In the genomic region with DNA sequence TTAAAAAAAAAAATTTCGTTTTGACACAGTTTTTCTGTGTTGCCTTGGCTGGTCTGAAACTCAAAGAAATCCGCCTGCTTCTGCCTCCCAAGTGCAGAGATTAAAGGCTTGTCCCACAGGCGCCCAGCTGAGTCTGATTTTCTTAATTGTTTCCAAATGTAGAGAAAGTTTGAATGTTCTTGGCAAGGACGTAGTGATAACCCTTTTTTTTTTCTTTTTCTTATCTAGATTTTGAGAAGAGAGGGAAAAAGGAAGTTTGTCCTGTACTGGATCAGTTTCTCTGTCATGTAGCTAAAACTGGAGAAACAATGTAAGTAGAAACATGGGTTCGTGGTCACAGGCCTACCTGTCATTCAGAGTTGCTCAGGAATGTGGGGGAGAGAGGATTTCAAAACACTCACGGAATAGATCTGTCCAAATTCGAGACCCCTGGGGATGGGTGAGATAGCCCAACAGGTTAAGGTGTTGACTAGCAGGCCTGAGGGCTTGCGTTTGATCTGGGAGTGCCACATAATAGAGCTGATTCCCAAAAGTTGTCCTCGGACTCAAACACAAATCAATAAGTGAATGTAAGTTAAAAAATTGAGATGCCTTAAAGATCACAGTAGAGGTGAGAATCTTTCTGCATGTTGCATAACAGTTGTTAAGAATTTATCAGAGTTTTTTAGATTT, we compare ENCODE assay signal across 8 mouse cellular contexts. TPM values are rescaled to one million over a fixed set of nuclear protein-coding genes. Genes with fewer than 3 reads are reported as not detected.
A peak's percentile ranks its signal among the peaks of the same experiment; 100 is the strongest.
DNase-seq lines count a peak whose midpoint lies in the region; ATAC-seq lines count a peak whose summit lies in the region.

No protein-coding gene starts in this region.

- peaks cover 10% of the 10 kb centered on the region for H3K4me1 ChIP-seq in lung, embryonic 16.5 days (replicated peaks; ENCODE audit: control insufficient read depth, insufficient read depth, low read length)
- H3K4me1 ChIP-seq in limb, embryonic 12.5 days (replicated peaks) = 0 out of 2 replicates have a peak, but pooled peaks cover 3% of the 10 kb centered on the region
- H3K4me1 ChIP-seq in stomach, embryonic 14.5 days (ENCODE audit: control insufficient read depth, insufficient read depth, low read length) = peaks cover 2% of the 10 kb centered on the region; the same call in 1 of the 2 replicates

- H3K36me3 ChIP-seq in lung, embryonic 16.5 days (ENCODE audit: control insufficient read depth, insufficient read depth, low read length) = peaks cover 13% of the 10 kb centered on the region
- peaks cover 50% of the 10 kb centered on the region for H3K36me3 ChIP-seq in limb, embryonic 12.5 days
- H3K36me3 ChIP-seq in stomach, embryonic 14.5 days (ENCODE audit: control insufficient read depth, insufficient read depth, low read length) = peaks cover 29% of the 10 kb centered on the region

- no peak for DNase-seq in lung, postnatal 14 days
- peak; percentile 11 for DNase-seq in fibroblast of lung, adult 2 months (ENCODE audit: low read depth)
- DNase-seq in yolk sac, embryonic 10.5 days (ENCODE audit: low spot score) = no peak
- no peak for DNase-seq in adrenal gland, postnatal 10 days
- DNase-seq in frontal cortex, adult 2 months (ENCODE audit: extremely low spot score in 1 of 2, low spot score in 1 of 2) = no peak

- H3K4me2 ChIP-seq in lung, embryonic 16.5 days (ENCODE audit: low read depth, low read length) = peak overlapping the region; percentile 60
- H3K4me2 ChIP-seq in limb, embryonic 12.5 days = peak overlapping the region; percentile 50
- H3K4me2 ChIP-seq in stomach, embryonic 14.5 days (replicated peaks; ENCODE audit: low read depth, low read length) = peak overlapping the region; percentile 42

- no peaks in the 10 kb centered on the region for H3K9me3 ChIP-seq in lung, embryonic 16.5 days (ENCODE audit: control insufficient read depth, low read length)
- H3K9me3 ChIP-seq in limb, embryonic 12.5 days = no peaks in the 10 kb centered on the region
- no peaks in the 10 kb centered on the region for H3K9me3 ChIP-seq in stomach, embryonic 14.5 days (ENCODE audit: control insufficient read depth, low read depth, low read length)

- H3K27me3 ChIP-seq in lung, embryonic 16.5 days (ENCODE audit: control insufficient read depth, insufficient read depth, low read depth, low read length) = no peaks in the 10 kb centered on the region
- no peaks in the 10 kb centered on the region for H3K27me3 ChIP-seq in limb, embryonic 12.5 days
- no peaks in the 10 kb centered on the region for H3K27me3 ChIP-seq in stomach, embryonic 14.5 days (ENCODE audit: control insufficient read depth, insufficient read depth, low read length)

- peak overlapping the region; percentile 89 for H3K9ac ChIP-seq in lung, embryonic 16.5 days (ENCODE audit: low read length)
- H3K9ac ChIP-seq in limb, embryonic 12.5 days (replicated peaks) = peak overlapping the region; percentile 90
- H3K9ac ChIP-seq in stomach, embryonic 14.5 days (replicated peaks; ENCODE audit: low read depth, low read length) = peak overlapping the region; percentile 78; the same call in 1 of the 2 replicates

- peak overlapping the region; percentile 79; the same call in 1 of the 2 replicates for H3K27ac ChIP-seq in lung, embryonic 16.5 days (ENCODE audit: low read length)
- H3K27ac ChIP-seq in limb, embryonic 12.5 days = no peak overlapping the region
- H3K27ac ChIP-seq in stomach, embryonic 14.5 days (ENCODE audit: low read length) = peak overlapping the region; percentile 84; the same call in 1 of the 2 replicates

- H3K4me3 ChIP-seq in lung, embryonic 16.5 days (ENCODE audit: low read length) = peak overlapping the region; percentile 87
- peak overlapping the region; percentile 90 for H3K4me3 ChIP-seq in limb, embryonic 12.5 days (replicated peaks)
- H3K4me3 ChIP-seq in stomach, embryonic 14.5 days (ENCODE audit: low read depth, low read length) = peak overlapping the region; percentile 89

- 22% methylated on average over 9 of the region's 9 CpGs for WGBS in lung, embryonic 16.5 days
- 43% methylated on average over 9 of the region's 9 CpGs for WGBS in limb, embryonic 12.5 days
- 24% methylated on average over 9 of the region's 9 CpGs for WGBS in stomach, embryonic 14.5 days

- no peak for ATAC-seq in lung, embryonic 16.5 days (ENCODE audit: low read depth)
- no peak for ATAC-seq in limb, embryonic 12.5 days (ENCODE audit: insufficient number of reproducible peaks, insufficient read depth, low FRiP score, low TSS enrichment, low read depth)
- no peak for ATAC-seq in stomach, embryonic 14.5 days (ENCODE audit: insufficient number of reproducible peaks, insufficient read depth, low FRiP score, low read depth)

RNA-seq across cellular contexts. Expression of gene Ppp4r2, which starts 1.2 kb away (rescaled TPM):
- polyA plus RNA-seq in lung, embryonic 16.5 days (2015; fragmentation: Nextera tagmentation; extraction: Ambion mirVana) = 12.1 and 13.8 TPM in 2 replicates
- 25.0 and 26.2 TPM in 2 replicates for polyA plus RNA-seq in limb, embryonic 12.5 days (2016; fragmentation: Nextera tagmentation; extraction: Ambion mirVana)
- 30.6 and 32.9 TPM in 2 replicates for polyA plus RNA-seq in stomach, embryonic 14.5 days (2014; fragmentation: Nextera tagmentation; extraction: Ambion mirVana)
- total RNA-seq in adrenal gland, postnatal 10 days (2021) = 10 to 100 TPM; 64.2 to 68.3 TPM
- 39.0 and 41.9 TPM in 2 replicates for polyA plus RNA-seq in frontal cortex, adult 2 months (2012; rRNA removed)
